Mouse (Mus musculus) yolk sac, embryonic 10.5 days (tissue): Measurements from ENCODE around the gene Pid1.

ENCODE experiments used
- DNase-seq: peaks from one replicate; pipeline ENCODE4 v3.0.0-alpha.2; 2017; ENCODE audit warnings: low spot score

The Pid1 gene

DNA sequence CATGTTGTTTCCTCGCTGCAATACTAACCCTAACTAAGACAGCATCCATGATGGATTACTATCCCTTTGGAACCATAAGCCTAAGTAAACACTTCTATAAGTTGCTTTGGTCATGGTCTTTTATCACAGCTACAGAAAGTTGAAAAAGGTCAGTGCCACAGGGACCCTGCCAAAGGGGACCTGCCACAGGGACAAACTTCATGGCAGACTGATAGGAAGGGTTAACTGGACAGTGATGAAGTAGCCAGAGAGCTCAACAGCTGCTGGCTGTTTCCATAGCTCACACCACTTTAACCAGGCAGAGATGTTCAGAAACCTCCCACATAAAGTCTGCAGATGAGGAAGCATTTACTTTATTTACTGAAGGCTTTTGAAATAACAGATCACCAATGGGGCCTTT lies 287.0 kb downstream of the Pid1 start:
- DNase-seq, result peak; percentile 28

DNA sequence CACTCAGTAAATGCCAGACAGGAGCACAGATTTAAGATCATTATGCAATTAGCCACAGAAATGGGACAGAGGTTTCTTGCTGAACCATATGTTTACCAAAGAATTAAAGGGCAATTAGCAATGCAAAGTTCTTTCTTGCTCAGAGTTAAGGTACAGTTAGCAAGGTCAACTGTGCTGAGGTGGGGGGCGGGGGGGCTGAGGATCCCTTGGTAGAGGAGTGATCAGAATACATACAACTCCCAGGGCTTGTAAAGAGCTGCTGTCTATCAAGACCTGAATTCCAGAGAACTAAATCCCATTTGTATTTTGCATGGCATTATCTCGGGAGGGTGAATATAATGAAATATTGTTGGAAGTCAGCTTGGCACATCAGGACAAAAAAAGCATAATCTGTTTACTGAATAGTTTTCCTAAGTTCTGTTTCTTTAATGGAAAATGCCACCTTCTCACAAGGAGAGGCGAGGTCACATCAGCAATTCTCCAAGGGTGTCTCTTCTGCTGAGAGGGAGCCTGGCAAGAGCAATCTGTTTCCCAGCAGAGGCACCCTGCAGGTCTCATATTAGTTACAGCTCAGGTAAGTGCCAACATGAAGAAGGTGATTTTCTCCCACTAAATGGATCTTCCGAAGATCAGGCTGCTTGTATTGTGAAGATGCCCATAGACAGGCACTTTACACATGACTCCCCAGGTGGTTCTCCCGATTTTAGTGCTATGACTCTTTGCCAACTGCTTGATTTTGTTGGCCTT lies 306.9 kb downstream of the Pid1 start:
- DNase-seq, result no peak

DNA sequence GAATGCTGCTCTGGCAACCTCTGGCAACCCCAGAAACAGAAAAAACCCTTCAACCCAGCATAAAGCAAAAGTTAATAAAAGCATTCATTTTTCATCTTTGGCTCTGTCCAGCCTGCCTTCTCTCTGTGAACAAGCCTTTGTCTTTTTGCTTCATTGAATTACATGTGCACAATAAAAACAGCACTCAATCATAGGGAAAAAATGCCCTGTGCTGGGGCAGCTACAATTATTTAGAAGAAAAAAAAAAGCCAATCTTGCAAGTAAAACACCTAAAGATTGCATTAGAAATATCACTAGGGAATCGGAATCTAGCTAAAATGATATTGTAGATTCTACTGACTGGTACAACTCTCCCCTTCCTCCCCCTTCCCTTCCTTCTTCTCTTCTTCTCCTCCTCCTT lies 307.7 kb downstream of the Pid1 start:
- no peak for DNase-seq

DNA sequence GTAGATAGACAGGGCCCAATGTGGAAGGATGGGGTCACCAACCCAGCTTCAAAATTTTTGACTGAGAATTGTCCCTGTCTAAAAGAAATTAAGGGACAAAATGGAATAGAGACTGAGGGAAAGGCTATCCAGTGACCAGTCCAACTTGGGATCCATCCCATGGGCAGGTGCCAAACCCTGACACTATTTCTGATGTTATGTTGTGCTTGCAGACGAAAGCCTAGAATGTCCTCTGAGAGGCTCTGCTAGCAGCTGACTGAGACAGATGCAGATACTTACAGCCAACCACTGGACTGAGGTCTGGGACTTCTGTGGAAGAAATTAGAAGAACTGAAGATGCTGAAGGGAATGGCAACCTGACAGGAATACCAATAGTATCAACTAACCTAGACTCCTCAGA lies 338.2 kb downstream of the Pid1 start:
- no peak for DNase-seq

DNA sequence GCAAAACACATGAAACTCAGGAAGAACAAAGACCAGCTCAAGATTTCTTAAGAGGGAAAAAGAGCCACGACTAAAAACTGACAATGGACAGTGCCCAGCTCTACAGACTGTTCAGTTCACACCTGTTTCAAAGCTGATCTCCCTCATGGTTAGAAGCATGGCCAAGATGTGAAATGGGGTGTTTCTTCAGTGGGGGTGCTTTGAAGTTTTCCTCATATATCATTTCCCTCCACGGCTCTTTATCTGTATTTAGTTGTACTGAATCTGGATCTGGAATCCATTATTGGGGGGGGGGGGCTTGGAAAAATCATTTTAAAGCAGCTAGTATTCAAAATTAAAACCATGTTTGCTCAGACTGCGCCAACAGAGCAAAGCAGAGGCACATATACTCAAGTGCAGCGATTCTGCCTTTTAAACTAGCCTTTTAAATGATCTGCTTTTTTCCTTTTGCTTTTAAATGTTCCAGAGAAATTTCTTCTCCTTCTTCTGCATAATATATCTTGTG lies 351.1 kb downstream of the Pid1 start:
- no peak for DNase-seq

DNA sequence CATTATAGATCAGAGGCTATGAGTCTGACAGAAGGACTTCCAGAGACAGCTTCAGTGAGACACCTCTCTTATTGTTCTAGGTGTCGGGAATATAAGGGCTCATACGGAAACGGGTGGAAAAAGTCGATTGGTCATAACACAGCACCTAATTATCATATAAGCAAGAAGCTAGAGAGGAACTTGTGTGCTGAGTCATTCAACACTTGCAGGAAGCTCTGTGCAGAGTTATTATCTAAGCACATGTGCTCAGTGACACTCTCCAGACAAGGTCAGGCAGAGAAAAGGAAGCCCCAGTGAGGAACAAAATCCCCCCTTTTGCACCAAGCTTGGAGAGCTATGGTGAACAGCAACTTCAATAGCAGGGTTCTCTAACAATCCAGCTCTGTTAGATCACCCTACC lies 361.4 kb downstream of the Pid1 start:
- no peak for DNase-seq
